Mouse (Mus musculus) spleen, postnatal 36 days (tissue): Measurements from ENCODE around the gene Fbln2.

Experiments
- DNase-seq, 2 experiments: peaks; one replicate each; pipeline ENCODE4 v3.0.0; 2022; ENCODE audit warnings: low spot score in 2 of 2, mixed read lengths in 1 of 2

Fbln2 gene

DNA sequence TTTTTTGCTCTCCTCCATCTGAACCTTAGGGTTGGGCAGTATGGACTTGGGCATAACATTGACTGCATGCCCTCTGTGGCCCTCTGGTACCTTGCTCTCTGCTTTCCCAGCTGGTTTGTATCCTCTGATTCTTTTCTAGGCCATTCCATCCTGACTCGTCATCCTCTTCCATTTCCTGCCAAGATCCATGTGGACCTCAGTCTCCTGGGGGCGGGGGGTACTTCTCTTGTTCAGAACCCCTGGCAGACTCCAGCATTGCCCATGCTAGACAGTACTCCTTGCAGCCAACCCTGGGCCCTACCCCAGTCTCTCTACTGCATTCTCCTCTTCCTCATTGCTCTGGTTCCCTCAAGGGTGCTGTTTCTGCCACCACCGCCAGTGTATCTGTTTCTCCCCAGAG lies 19.8 kb upstream of the Fbln2 start:
- no peak for DNase-seq

- DNase-seq, result no peak
Measured at GRCm38 (mm10) chr6:91192851-91193545, 19.3 kb upstream of the Fbln2 start.

DNA sequence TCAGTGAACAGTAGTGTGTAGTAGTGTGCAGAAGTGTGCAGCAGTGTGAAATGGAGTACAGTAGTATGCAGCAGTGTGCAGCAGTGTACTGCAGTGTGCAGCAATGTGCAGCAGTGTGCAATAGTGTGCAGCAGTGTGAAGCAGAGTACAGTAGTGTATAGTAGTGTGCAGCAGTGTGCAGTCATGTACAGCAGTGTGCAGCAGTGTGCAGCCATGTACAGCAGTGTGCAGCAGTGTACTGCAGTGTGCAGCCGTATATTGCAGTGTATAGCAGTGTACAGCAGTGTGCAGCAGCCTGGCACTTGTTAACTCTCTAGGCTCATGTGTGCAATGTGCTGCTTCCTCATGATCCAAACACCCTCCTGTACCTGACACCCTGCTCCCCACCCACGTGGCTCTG lies 13.8 kb upstream of the Fbln2 start:
- DNase-seq, result no peak

DNA sequence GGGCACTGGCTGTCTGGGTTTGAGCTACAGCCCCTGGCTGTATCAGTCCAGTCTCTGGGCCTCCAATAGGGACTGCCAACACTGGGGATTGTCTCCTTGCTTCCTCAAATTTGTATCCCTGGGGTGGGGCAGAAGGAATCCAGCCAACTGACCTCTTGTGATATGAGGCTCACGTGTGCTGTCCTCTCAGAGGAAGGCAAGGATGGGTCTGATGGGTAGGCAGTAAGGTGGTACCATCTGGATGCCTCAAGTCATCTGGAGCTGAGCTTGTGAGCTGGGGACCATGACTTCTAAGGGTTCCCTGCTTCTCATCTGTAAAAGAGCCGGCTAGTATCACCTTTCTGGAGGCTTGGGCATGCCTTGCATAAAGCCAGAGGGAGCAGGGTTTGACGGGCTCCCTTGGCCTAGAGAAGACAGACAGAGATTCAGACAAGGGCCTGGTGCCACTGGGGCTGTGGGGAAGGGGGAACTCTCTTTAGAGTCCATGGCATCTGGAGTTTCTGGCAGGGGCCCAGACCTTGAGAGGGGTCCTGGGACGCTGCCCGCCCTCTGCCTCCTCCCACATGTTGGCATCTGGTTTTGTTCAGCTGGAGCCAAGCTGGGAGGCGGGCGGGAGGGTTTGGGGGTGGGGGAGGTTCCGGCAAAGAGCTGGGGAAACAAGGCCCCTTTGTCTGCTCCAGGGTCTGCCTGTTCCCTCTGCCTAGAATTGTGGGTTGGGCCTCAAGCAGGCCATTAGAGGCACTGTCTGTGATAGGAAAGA lies 11.6 kb upstream of the Fbln2 start:
- no peak for DNase-seq

- no peak for DNase-seq
Measured at GRCm38 (mm10) chr6:91201881-91202341, 10.3 kb upstream of the Fbln2 start.

DNA sequence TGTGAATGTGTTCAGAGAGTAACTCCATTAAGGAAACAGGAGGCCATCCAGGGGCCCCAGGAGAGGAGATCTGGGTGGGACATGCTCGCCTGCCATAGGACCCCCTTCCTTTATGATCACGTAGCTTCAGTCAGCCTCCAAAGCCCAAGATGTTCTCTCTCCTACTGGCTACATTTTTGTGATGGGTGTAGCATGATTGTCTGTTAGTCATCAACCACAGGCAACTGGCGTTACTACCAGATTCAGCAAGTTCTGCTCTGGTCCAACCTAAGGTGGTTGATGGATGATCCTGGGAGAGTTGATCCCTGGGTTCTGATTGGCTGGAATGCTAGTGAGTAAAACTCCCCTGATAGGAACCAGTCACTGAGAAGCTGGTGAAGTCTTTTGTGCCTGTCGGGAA lies 9.7 kb upstream of the Fbln2 start:
- DNase-seq, result no peak

DNA sequence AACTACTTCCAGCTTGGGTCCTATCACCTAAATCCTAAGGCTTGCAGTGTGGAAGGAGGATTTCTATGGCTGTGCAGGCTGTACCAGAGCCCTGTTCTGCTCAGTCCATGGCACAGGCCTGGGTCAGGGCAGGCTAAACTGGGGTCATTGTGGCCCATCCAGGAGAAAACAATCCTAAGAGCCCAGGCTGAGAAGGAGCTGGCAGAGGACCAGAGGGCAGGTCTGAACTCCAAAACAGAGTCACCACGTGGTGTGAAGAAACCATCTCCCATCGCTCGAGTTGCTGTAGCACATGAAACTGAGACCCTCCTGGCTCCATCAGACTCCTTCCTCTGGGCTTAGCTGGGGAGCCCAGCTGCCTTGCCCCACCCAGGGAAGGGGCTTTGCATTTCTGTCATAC lies 6.9 kb upstream of the Fbln2 start:
- no peak for DNase-seq

GRCm38 (mm10) chr6:91205791-91206190 lies 6.5 kb upstream of the Fbln2 start:
- DNase-seq, result no peak

DNA sequence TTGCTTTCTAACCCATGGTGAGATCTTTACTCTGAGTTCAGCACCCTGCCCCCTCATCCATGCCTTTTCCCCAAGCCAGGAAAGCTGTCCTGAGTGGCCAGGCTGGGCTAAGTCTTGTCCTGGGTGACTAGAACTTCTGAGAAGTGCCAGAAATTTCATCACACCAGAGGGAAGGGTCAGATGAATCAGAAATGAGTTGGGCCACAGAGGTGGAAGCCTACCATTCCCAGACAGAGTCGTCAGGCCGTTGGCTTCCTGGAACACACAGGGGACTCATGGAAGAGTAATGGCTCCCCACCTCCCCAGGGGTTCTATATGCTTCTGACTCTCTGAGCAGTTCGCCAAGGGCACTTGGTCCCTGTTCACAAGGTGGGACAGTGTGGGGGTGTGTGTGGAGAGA lies 4.8 kb upstream of the Fbln2 start:
- DNase-seq, result no peak

DNA sequence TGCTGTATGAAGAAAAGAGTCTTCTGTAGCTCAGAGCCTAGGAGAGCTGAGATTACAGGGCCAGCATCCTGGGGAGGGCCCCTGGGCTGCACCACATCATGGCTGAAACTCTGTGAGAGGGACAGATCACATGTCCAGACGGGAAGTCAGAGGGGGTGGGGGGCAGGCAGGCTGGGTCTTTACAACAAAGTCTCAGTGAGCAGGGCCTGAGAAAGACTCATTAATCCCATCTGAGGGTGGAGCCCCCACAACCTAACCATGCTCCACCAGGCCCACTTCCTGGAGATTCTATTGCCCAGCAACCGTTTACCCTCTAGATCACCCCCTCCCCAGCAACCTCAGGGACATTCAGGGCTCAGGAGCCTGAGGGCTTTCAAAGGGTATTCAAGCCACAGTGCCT lies 2.5 kb upstream of the Fbln2 start:
- DNase-seq, result no peak

GRCm38 (mm10) chr6:91210852-91211251 lies 1.4 kb upstream of the Fbln2 start:
- DNase-seq, result no peak

DNA sequence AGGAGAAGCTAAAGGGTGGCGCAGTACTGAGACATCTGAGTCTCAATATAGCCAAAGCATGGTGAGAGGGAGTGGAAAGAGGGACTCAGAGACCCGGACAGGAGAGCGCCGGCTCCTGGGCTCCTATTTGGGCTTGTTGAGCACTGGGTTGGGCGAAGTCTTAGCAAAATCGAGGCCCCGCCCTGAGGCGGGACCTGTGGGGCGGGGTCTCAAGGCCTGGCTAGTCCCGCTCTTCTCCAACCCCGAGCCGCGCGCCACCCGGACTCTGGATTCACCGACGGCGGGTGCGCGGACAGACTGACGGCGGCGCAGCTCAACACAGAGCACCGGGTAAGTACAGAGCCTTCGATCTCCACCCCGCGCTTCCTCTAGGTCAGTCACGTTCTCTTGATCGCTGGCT lies 316 bp downstream of the Fbln2 start:
- DNase-seq, result no peak

GRCm38 (mm10) chr6:91213287-91214218 lies 1.3 kb downstream of the Fbln2 start:
- no peak for DNase-seq

DNA sequence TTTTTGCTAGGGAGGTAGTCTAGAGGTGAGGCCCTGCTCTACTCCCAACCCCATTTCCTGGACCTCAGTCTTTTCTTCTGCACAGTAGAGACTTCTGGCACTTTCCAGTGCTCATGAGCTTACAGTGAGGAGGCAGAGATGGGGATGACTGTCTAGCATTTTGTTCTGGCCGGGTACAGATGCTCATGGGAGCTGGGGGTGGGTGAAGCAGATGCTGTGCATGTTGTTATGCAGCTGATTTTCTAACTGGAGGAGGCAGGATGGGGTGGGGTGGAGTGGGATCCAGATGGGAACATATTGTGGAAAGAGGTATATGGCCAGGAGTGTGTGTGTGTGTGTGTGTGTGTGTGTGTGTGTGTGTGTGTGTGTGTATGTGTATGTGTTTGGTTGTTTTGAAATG lies 3.2 kb downstream of the Fbln2 start:
- DNase-seq, result no peak

DNA sequence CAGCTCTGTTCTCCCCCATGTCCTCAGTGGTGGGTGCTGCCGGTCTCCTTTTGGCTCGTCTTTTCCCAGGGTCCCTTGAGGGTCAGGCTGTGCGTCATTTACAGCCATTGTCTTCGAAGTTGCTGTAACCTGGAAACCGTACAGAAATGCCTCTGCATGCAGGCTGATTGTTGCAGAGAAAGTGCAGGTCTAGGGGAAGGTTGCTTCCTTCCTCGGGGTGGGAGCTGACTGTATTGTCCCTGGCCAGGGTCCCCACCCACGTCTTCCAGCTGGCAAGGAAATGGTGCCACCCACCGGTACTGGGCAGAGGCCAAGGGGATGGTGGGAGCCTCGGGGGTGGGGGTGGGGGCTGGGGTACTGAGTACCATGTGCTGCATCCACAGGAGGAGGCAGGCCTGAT lies 6.2 kb downstream of the Fbln2 start:
- no peak for DNase-seq

DNA sequence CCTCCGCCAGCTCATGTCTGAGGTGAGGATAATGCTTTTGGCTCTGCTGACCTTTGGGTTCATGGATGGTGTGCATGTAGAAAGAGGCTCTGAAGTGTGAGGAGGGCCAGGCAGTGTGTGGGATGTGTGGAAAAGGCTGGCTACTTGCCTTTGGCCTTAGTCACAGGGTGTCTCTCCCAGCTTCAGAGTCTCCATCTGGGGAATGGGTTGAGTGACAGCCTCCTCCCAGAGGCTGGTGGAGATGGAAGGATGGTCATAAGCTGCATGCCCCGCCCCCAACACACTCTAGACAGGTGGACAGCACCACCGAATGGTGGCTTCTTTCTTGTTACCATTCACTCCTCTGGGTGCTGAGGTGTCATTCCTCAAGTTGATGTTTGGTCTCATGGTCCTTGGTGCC lies 6.6 kb downstream of the Fbln2 start:
- DNase-seq, result no peak

DNA sequence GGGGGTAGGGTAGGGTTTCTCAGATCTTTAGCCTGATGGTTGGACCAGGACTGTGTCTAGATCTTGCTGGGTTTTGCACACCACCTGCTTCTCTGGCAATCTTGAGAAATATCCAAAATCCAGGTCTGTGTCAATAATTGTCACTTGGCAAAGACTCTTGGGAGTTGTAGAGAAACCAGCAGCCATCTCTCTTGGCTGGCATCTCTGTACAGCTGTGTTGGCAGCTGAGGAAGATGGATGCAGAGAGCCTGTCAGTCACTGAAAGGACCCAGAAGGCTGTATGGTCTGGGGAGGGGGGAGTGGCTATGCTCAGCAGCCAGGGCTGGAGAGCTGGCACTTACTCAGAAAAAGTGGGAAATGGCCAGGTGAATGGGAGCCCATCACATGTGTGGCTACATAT lies 7.8 kb downstream of the Fbln2 start:
- no peak for DNase-seq

DNA sequence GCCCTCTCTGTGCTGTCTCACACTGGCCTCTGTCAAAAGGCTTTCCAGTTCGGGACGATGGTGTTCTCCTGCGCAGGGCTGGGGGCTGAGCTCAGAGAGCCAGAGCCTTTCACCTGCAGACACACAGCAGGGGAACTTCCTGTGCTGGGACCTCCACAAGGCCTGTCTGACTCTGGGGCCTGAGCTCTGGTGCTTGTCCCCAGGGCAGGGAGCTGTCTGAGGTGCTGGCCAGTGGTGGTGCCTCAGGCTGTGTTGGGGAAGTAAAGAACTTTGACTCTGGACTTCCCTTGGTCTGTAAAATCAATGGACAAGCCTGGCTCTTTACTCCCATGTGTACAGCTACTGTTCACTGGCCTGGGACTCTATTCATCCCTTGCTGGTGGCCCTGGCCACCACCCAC lies 8.8 kb downstream of the Fbln2 start:
- DNase-seq, result no peak

DNA sequence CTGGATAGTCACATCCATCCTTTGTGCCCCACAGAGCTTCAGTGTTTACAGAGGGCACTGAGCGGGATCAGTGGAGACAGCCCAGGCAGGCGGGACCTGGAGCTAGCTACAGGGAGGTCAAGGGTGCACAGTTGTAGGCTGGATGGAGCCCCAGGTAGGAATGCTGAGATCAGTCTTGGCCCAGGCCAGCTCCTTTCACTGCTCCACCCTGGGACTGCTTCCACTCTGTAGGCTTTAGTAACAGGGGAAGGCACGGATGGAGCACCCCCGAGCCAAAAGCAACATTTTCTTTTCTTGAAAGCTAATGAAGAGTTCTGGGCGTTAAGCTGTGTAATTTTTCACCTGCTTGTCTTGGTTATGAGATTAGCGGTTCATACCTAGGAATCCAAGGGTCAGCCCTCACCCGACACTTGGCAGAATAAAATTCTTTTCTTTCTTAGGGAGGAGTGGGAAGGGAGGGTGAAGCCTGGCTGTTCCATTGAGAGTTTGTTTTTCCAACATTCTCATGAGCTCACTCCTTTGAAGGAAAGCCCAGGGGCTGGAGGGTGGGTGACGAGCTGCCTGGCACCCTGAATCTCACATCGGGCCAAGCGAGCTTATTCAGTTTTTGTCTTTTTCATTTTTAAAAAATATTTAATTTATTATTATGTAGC lies 10.6 kb downstream of the Fbln2 start:
- no peak for DNase-seq

- peak in 1 of 2 experiments; percentile 1 for DNase-seq
Measured at GRCm38 (mm10) chr6:91224939-91225338, 12.7 kb downstream of the Fbln2 start.

DNA sequence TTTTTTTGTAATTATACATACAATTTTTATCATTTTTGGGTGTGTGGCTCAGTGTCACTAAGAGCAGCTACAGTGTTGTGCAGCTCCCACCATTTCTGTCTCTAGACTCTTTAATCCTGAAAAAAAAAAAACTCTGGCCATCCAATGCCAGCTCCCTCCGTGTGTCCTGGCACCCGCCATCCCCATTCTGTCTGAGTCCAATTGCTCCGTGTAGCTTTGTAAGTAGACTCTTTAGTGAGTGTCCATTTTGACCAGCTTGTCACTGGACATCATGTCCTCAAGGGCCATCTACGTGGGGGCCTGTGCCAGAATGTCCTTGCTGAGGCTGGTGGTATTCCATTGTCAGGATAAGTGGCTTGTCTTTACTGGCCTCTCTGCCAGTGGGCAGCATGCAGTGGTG lies 13.1 kb downstream of the Fbln2 start:
- DNase-seq, result no peak

DNA sequence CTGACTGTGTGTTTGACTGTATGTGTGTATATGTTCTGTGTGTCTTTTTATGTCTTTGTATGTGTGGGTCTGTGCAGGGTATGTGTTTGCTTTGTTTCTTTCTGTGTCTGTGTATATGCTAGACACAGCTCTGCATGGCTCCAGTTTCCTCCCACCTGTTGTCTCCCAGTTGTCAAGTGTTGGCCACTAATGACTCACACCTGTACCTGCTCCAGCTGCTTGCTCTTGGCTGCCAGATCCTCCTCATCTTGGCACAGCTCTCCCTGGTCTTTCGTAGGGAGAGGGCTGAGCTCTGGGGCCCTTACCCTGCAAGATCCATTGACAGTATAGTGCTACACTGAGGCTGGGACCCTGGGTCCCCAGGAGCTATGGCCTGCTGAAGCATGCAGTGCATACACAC lies 13.8 kb downstream of the Fbln2 start:
- DNase-seq, result no peak
